Comparison of ENCODE assay signal across 11 mouse cellular contexts in genomic region chr13:83566834-83567534, GRCm38 (mm10).
DNase-seq lines count a peak whose midpoint lies in the region; ATAC-seq and TF ChIP-seq lines count a peak whose summit lies in the region.
"Had no signal": no experiment of that assay in that cellular context is flagged by ENCODE, and none has a peak within 500 bp of the region (broad histone marks: within the 10 kb centered on the region; RNA-seq: fewer than 3 reads in every experiment).

No protein-coding gene starts in this region.

- peaks cover 78% of the 10 kb centered on the region for H3K4me1 ChIP-seq in heart, embryonic 13.5 days
- H3K4me1 ChIP-seq in spleen, adult 2 months (ENCODE audit: control insufficient read depth, insufficient read depth, insufficient read length): peaks cover 14% of the 10 kb centered on the region
- 0 out of 2 replicates have a peak, but pooled peaks cover 3% of the 10 kb centered on the region for H3K4me1 ChIP-seq in hindbrain, embryonic 16.5 days (ENCODE audit: control insufficient read depth, insufficient read depth, low read depth, low read length)

- no peak for TF ChIP-seq CTCF in spleen, adult 2 months (IDR thresholded peaks at IDR 0.05; ENCODE audit: extremely low read depth, insufficient read depth, insufficient read length, insufficient replicate concordance)

- no peak for TF ChIP-seq POLR2A in spleen, adult 2 months (IDR thresholded peaks at IDR 0.05; ENCODE audit: low read depth, low read length)

- peak overlapping the region; percentile 91 for H3K27ac ChIP-seq in heart, embryonic 13.5 days (replicated peaks)
- H3K27ac ChIP-seq in spleen, adult 2 months (ENCODE audit: insufficient read depth, low read length): peak overlapping the region; percentile 12
- no peak overlapping the region for H3K27ac ChIP-seq in hindbrain, embryonic 16.5 days (ENCODE audit: low read depth, low read length)
- H3K27ac ChIP-seq: liver, embryonic 15.5 days had no signal

- H3K4me3 ChIP-seq in heart, embryonic 13.5 days: no peak overlapping the region
- no peak overlapping the region for H3K4me3 ChIP-seq in spleen, adult 2 months (ENCODE audit: extremely low read depth, insufficient read depth, insufficient read length)
- H3K4me3 ChIP-seq in hindbrain, embryonic 16.5 days (ENCODE audit: low read length): no peak overlapping the region
- H3K4me3 ChIP-seq: liver, embryonic 15.5 days; megakaryocyte, embryonic 14.5 days had no signal

- H3K9ac ChIP-seq in heart, embryonic 13.5 days: no peak overlapping the region
- H3K9ac ChIP-seq in hindbrain, embryonic 16.5 days (ENCODE audit: low read depth, low read length): no peak overlapping the region
- H3K9ac ChIP-seq: liver, embryonic 15.5 days had no signal

- WGBS in heart, embryonic 13.5 days: 36% methylated on average over 8 of the region's 8 CpGs
- WGBS in spleen, adult 2 months: 58% methylated on average over 8 of the region's 8 CpGs
- 45% methylated on average over 8 of the region's 8 CpGs for WGBS in hindbrain, embryonic 16.5 days

- no peak for ATAC-seq in heart, embryonic 13.5 days (ENCODE audit: extremely low read depth, insufficient number of reproducible peaks, low FRiP score, low TSS enrichment)
- ATAC-seq in hindbrain, embryonic 16.5 days: peak; percentile 71
- ATAC-seq in megakaryocyte, adult 5-6 weeks (ENCODE audit: poor library complexity, severe bottlenecking): no peak

- H3K9me3 ChIP-seq in heart, embryonic 13.5 days: no peaks in the 10 kb centered on the region
- H3K9me3 ChIP-seq in hindbrain, embryonic 16.5 days (ENCODE audit: control insufficient read depth, low read length): no peaks in the 10 kb centered on the region
- H3K9me3 ChIP-seq: liver, embryonic 15.5 days; megakaryocyte, embryonic 14.5 days had no signal

- H3K36me3 ChIP-seq in heart, embryonic 13.5 days: no peaks in the 10 kb centered on the region
- no peaks in the 10 kb centered on the region; the same call in 1 of the 2 replicates for H3K36me3 ChIP-seq in spleen, adult 2 months (ENCODE audit: control insufficient read depth, insufficient read depth, low read length)
- H3K36me3 ChIP-seq in hindbrain, embryonic 16.5 days (ENCODE audit: control insufficient read depth, insufficient read depth, low read length): no peaks in the 10 kb centered on the region
- H3K36me3 ChIP-seq: liver, embryonic 15.5 days had no signal

- H3K4me2 ChIP-seq in heart, embryonic 13.5 days: no peak overlapping the region
- no peak overlapping the region for H3K4me2 ChIP-seq in hindbrain, embryonic 16.5 days (ENCODE audit: low read length)
- H3K4me2 ChIP-seq: liver, embryonic 15.5 days had no signal

- no peak for DNase-seq in heart, adult 9 months (ENCODE audit: low spot score in 2 of 2)
- DNase-seq in spleen, adult 2 months (ENCODE audit: low read depth in 1 of 2, low spot score in 2 of 2): no peak
- DNase-seq in spleen, postnatal 10 days (ENCODE audit: low spot score in 2 of 2): no peak
- no peak for DNase-seq in frontal cortex, postnatal 25 days (ENCODE audit: low spot score in 2 of 2)
- DNase-seq in gastrocnemius, postnatal 4 days (ENCODE audit: low spot score in 2 of 2): no peak
- DNase-seq: cerebellum, adult 9-11 months had no signal

- no peaks in the 10 kb centered on the region for H3K27me3 ChIP-seq in heart, embryonic 13.5 days (replicated peaks)
- no peaks in the 10 kb centered on the region for H3K27me3 ChIP-seq in spleen, adult 2 months (ENCODE audit: control insufficient read depth, insufficient read depth, low read length)
- H3K27me3 ChIP-seq in hindbrain, embryonic 16.5 days (replicated peaks; ENCODE audit: control insufficient read depth, insufficient read depth, low read length): no peaks in the 10 kb centered on the region
- H3K27me3 ChIP-seq: liver, embryonic 15.5 days; megakaryocyte, embryonic 14.5 days had no signal
